ENCODE assay signal across 8 mouse cellular contexts in genomic region chr4:136202509-136202908, GRCm38 (mm10). TPM values are rescaled to one million over a fixed set of nuclear protein-coding genes. Genes with fewer than 3 reads are reported as not detected.
DNase-seq lines count a peak whose midpoint lies in the region; ATAC-seq and TF ChIP-seq lines count a peak whose summit lies in the region.

No protein-coding gene starts in this region.

- ATAC-seq in midbrain, embryonic 13.5 days, result no peak
- ATAC-seq in lung, embryonic 14.5 days (ENCODE audit: insufficient read depth), result peak; percentile 39; the same call in 1 of the 2 replicates

- H3K4me2 ChIP-seq in midbrain, embryonic 13.5 days (replicated peaks), result no peak overlapping the region
- H3K4me2 ChIP-seq in lung, embryonic 14.5 days, result no peak overlapping the region

- no peaks in the 10 kb centered on the region for H3K36me3 ChIP-seq in midbrain, embryonic 10.5 days
- H3K36me3 ChIP-seq in midbrain, embryonic 13.5 days, result no peaks in the 10 kb centered on the region
- H3K36me3 ChIP-seq in lung, embryonic 14.5 days (ENCODE audit: insufficient read depth), result no peaks in the 10 kb centered on the region
- no peaks in the 10 kb centered on the region for H3K36me3 ChIP-seq in splenic B cell, adult 2 months (ENCODE audit: control insufficient read depth, insufficient read depth, low read length, poor library complexity, severe bottlenecking)

- H3K9me3 ChIP-seq in midbrain, embryonic 10.5 days (replicated peaks), result no peaks in the 10 kb centered on the region
- no peaks in the 10 kb centered on the region for H3K9me3 ChIP-seq in midbrain, embryonic 13.5 days
- H3K9me3 ChIP-seq in lung, embryonic 14.5 days (ENCODE audit: low read depth, low read length), result no peaks in the 10 kb centered on the region

- no peak for TF ChIP-seq POLR2A in cerebellum, adult 2 months (IDR thresholded peaks at IDR 0.05; ENCODE audit: borderline replicate concordance, insufficient read depth, low read length)

- 11% methylated on average over 9 of the region's 9 CpGs for WGBS in cerebellum, adult 2 months
- WGBS in midbrain, embryonic 10.5 days, result 6% methylated on average over 9 of the region's 9 CpGs
- 7% methylated on average over 9 of the region's 9 CpGs for WGBS in midbrain, embryonic 13.5 days
- under 1% methylated on average over 9 of the region's 9 CpGs for WGBS in lung, embryonic 14.5 days

- no peak overlapping the region for H3K9ac ChIP-seq in midbrain, embryonic 13.5 days (replicated peaks)
- no peak overlapping the region for H3K9ac ChIP-seq in lung, embryonic 14.5 days

- no peak overlapping the region for H3K27ac ChIP-seq in cerebellum, adult 2 months (ENCODE audit: insufficient read depth, low read length)
- H3K27ac ChIP-seq in midbrain, embryonic 10.5 days (replicated peaks), result no peak overlapping the region
- no peak overlapping the region for H3K27ac ChIP-seq in midbrain, embryonic 13.5 days
- no peak overlapping the region for H3K27ac ChIP-seq in lung, embryonic 14.5 days (ENCODE audit: low read depth)

- no peaks in the 10 kb centered on the region for H3K4me1 ChIP-seq in cerebellum, adult 2 months (ENCODE audit: control insufficient read depth, insufficient read depth, low read length)
- H3K4me1 ChIP-seq in midbrain, embryonic 10.5 days, result peaks cover 52% of the 10 kb centered on the region
- peaks cover 12% of the 10 kb centered on the region for H3K4me1 ChIP-seq in midbrain, embryonic 13.5 days (replicated peaks)
- H3K4me1 ChIP-seq in lung, embryonic 14.5 days (ENCODE audit: insufficient read depth), result 0 out of 2 replicates have a peak, but pooled peaks cover 6% of the 10 kb centered on the region

- TF ChIP-seq CTCF in cerebellum, adult 2 months (IDR thresholded peaks at IDR 0.05; ENCODE audit: borderline replicate concordance, insufficient read depth, low read depth, low read length), result peak; percentile 52; the same call in 1 of the 2 replicates
- TF ChIP-seq CTCF in lung, embryonic 14.5 days (IDR thresholded peaks at IDR 0.05; ENCODE audit: low read depth), result peak; percentile 95

- H3K27me3 ChIP-seq in cerebellum, adult 2 months (ENCODE audit: control insufficient read depth, insufficient read depth, low read length), result no peaks in the 10 kb centered on the region
- H3K27me3 ChIP-seq in midbrain, embryonic 10.5 days (ENCODE audit: low read depth, poor library complexity, severe bottlenecking), result peaks cover 40% of the 10 kb centered on the region
- no peaks in the 10 kb centered on the region for H3K27me3 ChIP-seq in midbrain, embryonic 13.5 days
- no peaks in the 10 kb centered on the region for H3K27me3 ChIP-seq in lung, embryonic 14.5 days (ENCODE audit: insufficient read depth, low read length)
- H3K27me3 ChIP-seq in splenic B cell, adult 2 months (ENCODE audit: control insufficient read depth, insufficient read depth, low read length, poor library complexity, severe bottlenecking), result no peaks in the 10 kb centered on the region; the same call in 1 of the 2 replicates

- DNase-seq in cerebellum, adult 2 months, result peak in 1 of 2 experiments; percentile 33
- DNase-seq in cerebellum, adult 9-10 months, result no peak
- DNase-seq in midbrain, embryonic 10.5 days (ENCODE audit: low spot score), result peak; percentile 82
- peak; percentile 79 for DNase-seq in c-Kit-positive CD71-negative TER-119-negative erythroid progenitor cells, embryonic 14.5 days (ENCODE audit: low read depth)
- peak; percentile 88 for DNase-seq in induced T-regulatory cell, adult 2 months (ENCODE audit: low read depth)
- peak; percentile 96 for DNase-seq in lung, embryonic 14.5 days
- DNase-seq in splenic B cell, adult 2 months (ENCODE audit: low read depth, low spot score), result peak; percentile 82

- H3K4me3 ChIP-seq in cerebellum, adult 2 months (replicated peaks; ENCODE audit: insufficient read depth, low read depth, low read length), result no peak overlapping the region
- H3K4me3 ChIP-seq in midbrain, embryonic 10.5 days, result no peak overlapping the region
- H3K4me3 ChIP-seq in midbrain, embryonic 13.5 days (replicated peaks), result no peak overlapping the region
- H3K4me3 ChIP-seq in lung, embryonic 14.5 days (ENCODE audit: low read depth, low read length), result no peak overlapping the region

RNA-seq across cellular contexts. Expression of gene Asap3, which starts 3.7 kb away (rescaled TPM):
- polyA plus RNA-seq in cerebellum, adult 2 months (2012; rRNA removed), result 5.5 and 6.3 TPM in 2 replicates
- polyA plus RNA-seq in midbrain, embryonic 10.5 days (2016; fragmentation: Nextera tagmentation; extraction: Ambion mirVana), result 6.0 and 7.1 TPM in 2 replicates
- 3.9 and 4.5 TPM in 2 replicates for polyA plus RNA-seq in midbrain, embryonic 13.5 days (2015; fragmentation: Nextera tagmentation; extraction: Ambion mirVana)
- 4.4 and 5.4 TPM in 2 replicates for polyA plus RNA-seq in lung, embryonic 14.5 days (2014; fragmentation: Nextera tagmentation; extraction: Ambion mirVana)

RNA-seq across cellular contexts. Expression of gene E2f2, which starts 30.3 kb away (rescaled TPM):
- polyA plus RNA-seq in cerebellum, adult 2 months (2012; rRNA removed), result 0.27 and 0.74 TPM in 2 replicates
- 10.3 and 10.8 TPM in 2 replicates for polyA plus RNA-seq in midbrain, embryonic 10.5 days (2016; fragmentation: Nextera tagmentation; extraction: Ambion mirVana)
- polyA plus RNA-seq in midbrain, embryonic 13.5 days (2015; fragmentation: Nextera tagmentation; extraction: Ambion mirVana), result 3.8 and 4.0 TPM in 2 replicates
- 5.5 and 6.5 TPM in 2 replicates for polyA plus RNA-seq in lung, embryonic 14.5 days (2014; fragmentation: Nextera tagmentation; extraction: Ambion mirVana)

RNA-seq across cellular contexts. Expression of gene Tcea3, which starts 45.0 kb away (rescaled TPM):
- polyA plus RNA-seq in cerebellum, adult 2 months (2012; rRNA removed), result 1.2 and 1.6 TPM in 2 replicates
- 0.79 and 0.81 TPM in 2 replicates for polyA plus RNA-seq in midbrain, embryonic 10.5 days (2016; fragmentation: Nextera tagmentation; extraction: Ambion mirVana)
- 0.87 and 1.1 TPM in 2 replicates for polyA plus RNA-seq in midbrain, embryonic 13.5 days (2015; fragmentation: Nextera tagmentation; extraction: Ambion mirVana)
- 12.0 and 14.3 TPM in 2 replicates for polyA plus RNA-seq in lung, embryonic 14.5 days (2014; fragmentation: Nextera tagmentation; extraction: Ambion mirVana)

RNA-seq across cellular contexts. Expression of gene Id3, which starts 59.2 kb away (rescaled TPM):
- polyA plus RNA-seq in cerebellum, adult 2 months (2012; rRNA removed), result 53.6 and 55.1 TPM in 2 replicates
- 619 and 802 TPM in 2 replicates for polyA plus RNA-seq in midbrain, embryonic 10.5 days (2016; fragmentation: Nextera tagmentation; extraction: Ambion mirVana)
- 175 and 214 TPM in 2 replicates for polyA plus RNA-seq in midbrain, embryonic 13.5 days (2015; fragmentation: Nextera tagmentation; extraction: Ambion mirVana)
- polyA plus RNA-seq in lung, embryonic 14.5 days (2014; fragmentation: Nextera tagmentation; extraction: Ambion mirVana), result 469 and 477 TPM in 2 replicates
